Mouse (Mus musculus) MEL (cell line): ENCODE measurements around the gene Gne. TPM values are rescaled to one million over a fixed set of nuclear protein-coding genes. Genes with fewer than 3 reads are reported as not detected.

Source experiments
- DNase-seq: peaks from one replicate; pipeline ENCODE4 v3.0.0; 2011; ENCODE audit warnings: low read depth, low spot score
- H3K27ac ChIP-seq: 2 replicates; pipeline ENCODE4 v1.5.1; 2012; ENCODE audit warnings: low read depth, mild to moderate bottlenecking, control low read depth, low read length, moderate library complexity; ENCODE audit not compliant: control insufficient read depth
- H3K27me3 ChIP-seq, 2 experiments: fragments of 150-350 bp in 1 of 2; sonication (generic) in 1 of 2; 2 replicates each; pipeline ENCODE4 v1.6.1; 2012; ENCODE audit warnings: low read length in 2 of 2, mild to moderate bottlenecking in 2 of 2, improper control_type of control experiment in 1 of 2, moderate library complexity in 1 of 2; ENCODE audit not compliant: insufficient read depth in 2 of 2, control insufficient read depth in 1 of 2
- H3K36me3 ChIP-seq, 2 experiments: 2 replicates each; pipeline ENCODE4 v1.6.1; 2012 to 2014; ENCODE audit warnings: low read length in 2 of 2, improper control_type of control experiment in 1 of 2, inconsistent platforms in 1 of 2, mild to moderate bottlenecking in 1 of 2; ENCODE audit not compliant: insufficient read depth in 2 of 2, control insufficient read depth in 1 of 2
- H3K4me1 ChIP-seq, 2 experiments: fragments of 150-350 bp in 1 of 2; sonication (generic) in 1 of 2; 2 replicates each; pipeline ENCODE4 v1.6.1; 2012; ENCODE audit warnings: low read length in 2 of 2, improper control_type of control experiment in 1 of 2, mild to moderate bottlenecking in 1 of 2; ENCODE audit not compliant: insufficient read depth in 2 of 2, control insufficient read depth in 1 of 2
- H3K4me3 ChIP-seq, 2 experiments: fragments of 150-350 bp in 1 of 2; sonication (generic) in 1 of 2; 2 replicates each; pipeline ENCODE4 v1.5.1; 2012; ENCODE audit warnings: low read depth in 2 of 2, low read length in 2 of 2, mild to moderate bottlenecking in 2 of 2, moderate library complexity in 2 of 2, control low read depth in 1 of 2, improper control_type of control experiment in 1 of 2; ENCODE audit not compliant: control insufficient read depth in 1 of 2, insufficient read depth in 1 of 2
- H3K79me2 ChIP-seq: 2 replicates; pipeline ENCODE4 v1.6.1; 2012; ENCODE audit warnings: mild to moderate bottlenecking, low read length, moderate library complexity; ENCODE audit not compliant: control insufficient read depth, poor library complexity, insufficient read depth
- H3K9ac ChIP-seq: 2 replicates; pipeline ENCODE4 v1.6.1; 2012; ENCODE audit warnings: low read depth, mild to moderate bottlenecking, control low read depth, low read length, moderate library complexity; ENCODE audit not compliant: control insufficient read depth, poor library complexity, severe bottlenecking
- H3K9me3 ChIP-seq: fragments of 150-350 bp; sonication (generic); replicated peaks from 2 replicates; pipeline ENCODE4 v1.6.1; 2012; ENCODE audit warnings: mild to moderate bottlenecking, low read length, improper control_type of control experiment, moderate library complexity; ENCODE audit not compliant: insufficient read depth
- BHLHE40 ChIP-seq: IDR thresholded peaks from 2 replicates; pipeline ENCODE4 v1.6.1; 2012; ENCODE audit warnings: low read depth, mild to moderate bottlenecking, inconsistent platforms, low read length, improper control_type of control experiment, borderline replicate concordance
- CHD1 ChIP-seq: IDR thresholded peaks from 2 replicates; pipeline ENCODE4 v1.6.1; 2012; ENCODE audit warnings: low read depth, mild to moderate bottlenecking, inconsistent platforms, low read length, improper control_type of control experiment
- CHD2 ChIP-seq: IDR thresholded peaks from 2 replicates; pipeline ENCODE4 v1.6.1; 2011; ENCODE audit warnings: low read length, improper control_type of control experiment
- KAT2A ChIP-seq: conservative IDR thresholded peaks from 2 replicates; pipeline ENCODE4 v1.6.1; 2012; ENCODE audit warnings: low read depth, low read length, improper control_type of control experiment, inconsistent platforms
- MAFK ChIP-seq: IDR thresholded peaks from 2 replicates; pipeline ENCODE4 v1.6.1; 2011; ENCODE audit warnings: low read depth, mild to moderate bottlenecking, low read length, improper control_type of control experiment, borderline replicate concordance
- MEF2A ChIP-seq: IDR thresholded peaks from 2 replicates; pipeline ENCODE4 v1.6.1; 2014; ENCODE audit warnings: low read depth, mild to moderate bottlenecking, inconsistent platforms, low read length, improper control_type of control experiment; ENCODE audit not compliant: poor library complexity, insufficient replicate concordance, severe bottlenecking; ENCODE audit errors: extremely low read depth
- MXI1 ChIP-seq: IDR thresholded peaks from 2 replicates; pipeline ENCODE4 v1.6.1; 2011; ENCODE audit warnings: mild to moderate bottlenecking, low read depth, low read length, improper control_type of control experiment
- MYB ChIP-seq: IDR thresholded peaks from 2 replicates; pipeline ENCODE4 v1.6.1; 2011; ENCODE audit warnings: mild to moderate bottlenecking, low read depth, low read length, improper control_type of control experiment
- NRF1 ChIP-seq: IDR thresholded peaks from 2 replicates; pipeline ENCODE4 v1.6.1; 2014; ENCODE audit warnings: low read depth, mild to moderate bottlenecking, inconsistent platforms, low read length, improper control_type of control experiment, moderate library complexity; ENCODE audit not compliant: poor library complexity, insufficient read depth, severe bottlenecking
- POLR2A ChIP-seq, 2 experiments: IDR thresholded peaks; 2 replicates each; pipeline ENCODE4 v1.6.1; 2011 to 2012; ENCODE audit warnings: low read length in 2 of 2, mild to moderate bottlenecking in 2 of 2, control low read depth in 1 of 2, improper control_type of control experiment in 1 of 2, low read depth in 1 of 2, moderate library complexity in 1 of 2; ENCODE audit not compliant: control insufficient read depth in 1 of 2, insufficient read depth in 1 of 2, poor library complexity in 1 of 2
- RCOR1 ChIP-seq: IDR thresholded peaks from 2 replicates; pipeline ENCODE4 v1.6.1; 2012; ENCODE audit warnings: low read depth, mild to moderate bottlenecking, inconsistent platforms, low read length, improper control_type of control experiment
- TAL1 ChIP-seq: IDR thresholded peaks from 2 replicates; pipeline ENCODE4 v1.6.1; 2012; ENCODE audit warnings: mild to moderate bottlenecking, inconsistent platforms, low read length, moderate library complexity, mixed read lengths
- TBP ChIP-seq: IDR thresholded peaks from 2 replicates; pipeline ENCODE4 v1.8.0; 2011; ENCODE audit warnings: low read depth, low read length, improper control_type of control experiment
- TCF12 ChIP-seq: IDR thresholded peaks from 2 replicates; pipeline ENCODE4 v1.6.1; 2014; ENCODE audit warnings: low read depth, mild to moderate bottlenecking, inconsistent platforms, low read length, improper control_type of control experiment, moderate library complexity
- UBTF ChIP-seq: IDR thresholded peaks from 2 replicates; pipeline ENCODE4 v1.6.1; 2012; ENCODE audit warnings: low read depth, mild to moderate bottlenecking, inconsistent platforms, low read length, improper control_type of control experiment, moderate library complexity, borderline replicate concordance; ENCODE audit not compliant: insufficient read depth
- ZKSCAN1 ChIP-seq: IDR thresholded peaks from 2 replicates; pipeline ENCODE4 v1.6.1; 2012; ENCODE audit warnings: low read depth, mild to moderate bottlenecking, inconsistent platforms, low read length, improper control_type of control experiment, moderate library complexity
- ZNF384 ChIP-seq: IDR thresholded peaks from 2 replicates; pipeline ENCODE4 v1.6.1; 2012; ENCODE audit warnings: low read depth, mild to moderate bottlenecking, inconsistent platforms, low read length, improper control_type of control experiment
- polyA plus RNA-seq, 2 experiments: library from polyadenylated mRNA; stranded (reverse) in 1 of 2; unstranded in 1 of 2; fragments of >175 nt in 1 of 2; fragments of >200 nt in 1 of 2; gene quantifications; 2 replicates each; pipeline versions ENCODE4 v1.2.1 to v1.2.4; 2012; ENCODE audit warnings: low replicate concordance in 2 of 2, low read depth in 1 of 2; ENCODE audit not compliant: insufficient read length in 2 of 2, insufficient read depth in 1 of 2, missing spikeins in 1 of 2
- total RNA-seq: library from RNA; depleted of rRNA; stranded (reverse); fragments of 300-350 nt; gene quantifications from 2 replicates; pipeline ENCODE4 v1.2.3, GENCODE M21; 2012

The Gne gene
- total and polyA plus RNA-seq, 3 experiments, result 32.4 to 127 (median 53.0) TPM

DNA sequence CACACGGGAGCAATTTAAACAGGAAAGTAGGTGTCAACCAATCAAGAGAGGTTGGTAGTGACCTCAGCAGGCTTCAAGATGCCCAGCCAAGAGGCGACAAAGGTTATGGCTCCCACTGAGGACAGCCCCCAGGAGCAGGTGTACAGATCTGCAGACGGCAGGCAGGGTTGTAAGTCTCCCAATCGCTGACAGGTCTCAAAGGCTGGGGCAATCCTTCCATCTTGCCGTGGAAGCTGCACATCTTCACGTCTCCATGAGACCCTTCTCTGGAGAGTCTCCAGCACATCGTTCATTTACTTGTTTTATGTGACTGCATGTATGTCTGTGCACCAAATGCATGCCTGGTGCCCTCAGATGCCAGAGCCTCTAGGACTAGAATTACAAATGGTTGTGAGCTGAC lies 26.8 kb upstream of the Gne start:
- Histone ChIP-seq H3K9ac (no peak overlapping the region), H3K79me2 (no peaks in the 10 kb centered on the region), H3K4me1 (peaks cover 0 to 12% of the 10 kb centered on the region in 2 experiments; a peak in 1 of 4 replicates), H3K9me3 (no peaks in the 10 kb centered on the region), H3K4me3 (no peak overlapping the region), H3K27me3 (peaks cover 0 to 1% of the 10 kb centered on the region in 2 experiments; a peak in 2 of 4 replicates), H3K27ac (no peak overlapping the region), H3K36me3 (no peaks in the 10 kb centered on the region)
- TF ChIP-seq TCF12, result no peak
- TF ChIP-seq MXI1, result no peak
- no peak for TF ChIP-seq UBTF
- no peak for TF ChIP-seq CHD2
- TF ChIP-seq MAFK, result no peak
- no peak for TF ChIP-seq ZKSCAN1
- TF ChIP-seq RCOR1, result no peak
- no peak for TF ChIP-seq ZNF384
- no peak for TF ChIP-seq MEF2A
- TF ChIP-seq CHD1, result no peak
- TF ChIP-seq KAT2A, result no peak
- TF ChIP-seq POLR2A (IDR thresholded peaks at IDR 0.05; ENCODE audit: control insufficient read depth in 1 of 2, insufficient read depth in 1 of 2, low read depth in 1 of 2, low read length in 2 of 2, poor library complexity in 1 of 2), result no peak
- no peak for TF ChIP-seq BHLHE40
- TF ChIP-seq NRF1, result no peak
- DNase-seq, result no peak

- Histone ChIP-seq H3K9ac (no peak overlapping the region), H3K4me1 (peaks cover 0 to 7% of the 10 kb centered on the region in 2 experiments; a peak in 1 of 4 replicates), H3K79me2 (no peaks in the 10 kb centered on the region), H3K4me3 (no peak overlapping the region), H3K9me3 (no peaks in the 10 kb centered on the region), H3K27ac (no peak overlapping the region), H3K36me3 (no peaks in the 10 kb centered on the region), H3K27me3 (peaks cover 0 to 1% of the 10 kb centered on the region in 2 experiments; a peak in 2 of 4 replicates)
- TF ChIP-seq TBP, result no peak
- no peak for TF ChIP-seq MEF2A
- no peak for TF ChIP-seq MYB
- TF ChIP-seq TAL1, result no peak
- no peak for TF ChIP-seq CHD1
- TF ChIP-seq ZKSCAN1, result no peak
- no peak for DNase-seq
Observed at GRCm38 (mm10) chr4:44108297-44108696, 24.3 kb upstream of the Gne start.
